Mouse (Mus musculus) embryonic fibroblast, embryonic 13.5 days (primary cell): ENCODE measurements at regions not wholly inside any gene's neighbourhood (a gene's known extent, or its start where the extent isn't known, plus 50 kb on each side); places are given as distances from the start of the nearest gene placed in this dataset.

Source experiments
- CTCF ChIP-seq: IDR thresholded peaks from 2 replicates; pipeline ENCODE4 v1.5.1; 2011; ENCODE audit warnings: mild to moderate bottlenecking, control low read depth, low read length, moderate library complexity, borderline replicate concordance; ENCODE audit not compliant: insufficient read depth
- POLR2A ChIP-seq: IDR thresholded peaks from 2 replicates; pipeline ENCODE4 v1.6.1; 2011; ENCODE audit warnings: low read depth, mild to moderate bottlenecking, control low read depth, low read length, moderate library complexity

DNA sequence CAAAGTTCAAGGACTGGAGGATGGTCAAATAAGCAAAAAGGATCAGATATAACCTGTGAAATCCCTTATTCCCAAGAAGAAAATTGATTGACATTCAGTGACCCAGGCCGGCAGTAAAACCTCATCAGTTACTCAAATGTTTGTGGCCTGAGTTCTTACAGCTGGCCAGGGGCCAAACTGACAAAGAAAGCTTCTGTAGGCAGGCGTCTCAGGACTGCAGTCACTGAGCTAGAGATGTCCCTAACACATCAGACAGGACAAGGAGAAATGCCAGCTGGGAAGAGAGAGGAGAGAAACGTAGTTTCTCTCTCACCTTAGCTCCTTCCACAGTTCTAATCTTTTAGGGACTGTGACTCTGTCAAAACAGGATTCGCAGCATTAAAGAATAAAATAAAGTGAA is 229.9 kb upstream of the Sema3d start:
- TF ChIP-seq CTCF (no peak), POLR2A (no peak)
